Mouse (Mus musculus) myocyte (in vitro differentiated cells): ENCODE results near the gene Krt36.

Source experiments
- CEBPB ChIP-seq: IDR thresholded peaks from 2 replicates; pipeline ENCODE4 v1.6.1; 2011; ENCODE audit warnings: mild to moderate bottlenecking, moderate library complexity; ENCODE audit not compliant: poor library complexity, insufficient read depth, severe bottlenecking
- E2F4 ChIP-seq: IDR thresholded peaks from one replicate; pipeline ENCODE4 v1.6.1; 2011; ENCODE audit warnings: mild to moderate bottlenecking, control low read depth, moderate library complexity; ENCODE audit not compliant: insufficient read depth
- MAX ChIP-seq: IDR thresholded peaks from one replicate; pipeline ENCODE4 v1.6.1; 2011; ENCODE audit warnings: low read depth, mild to moderate bottlenecking, control low read depth
- MYOD1 ChIP-seq, 3 experiments: IDR thresholded peaks; one replicate each; pipeline ENCODE4 v1.6.1; 2011; ENCODE audit warnings: control low read depth in 2 of 3, low read depth in 2 of 3, mild to moderate bottlenecking in 2 of 3, moderate library complexity in 1 of 3; ENCODE audit not compliant: insufficient read length in 2 of 3, control insufficient read depth in 1 of 3
- MYOG ChIP-seq, 3 experiments: IDR thresholded peaks; one replicate each; pipeline ENCODE4 v1.6.1; 2011; ENCODE audit warnings: control low read depth in 2 of 3, low read depth in 2 of 3, mild to moderate bottlenecking in 2 of 3; ENCODE audit not compliant: insufficient read length in 2 of 3, control insufficient read depth in 1 of 3, insufficient read depth in 1 of 3
- POLR2A ChIP-seq: IDR thresholded peaks from one replicate; pipeline ENCODE4 v1.6.1; 2011; ENCODE audit warnings: low read depth, mild to moderate bottlenecking, control low read depth, moderate library complexity; ENCODE audit not compliant: insufficient read length
- POLR2AphosphoS2 ChIP-seq: IDR thresholded peaks from one replicate; pipeline ENCODE4 v1.6.1; 2011; ENCODE audit warnings: low read depth, control low read depth; ENCODE audit not compliant: insufficient read length
- SRF ChIP-seq: IDR thresholded peaks from one replicate; pipeline ENCODE4 v1.6.1; 2011; ENCODE audit warnings: low read depth; ENCODE audit not compliant: control insufficient read depth, insufficient read length
- TCF12 ChIP-seq: IDR thresholded peaks from one replicate; pipeline ENCODE4 v1.6.1; 2011; ENCODE audit warnings: mild to moderate bottlenecking, control low read depth; ENCODE audit not compliant: poor library complexity, insufficient read depth, severe bottlenecking
- TCF3 ChIP-seq: IDR thresholded peaks from one replicate; pipeline ENCODE4 v1.6.1; 2011; ENCODE audit warnings: low read depth, control low read depth; ENCODE audit not compliant: insufficient read length
- USF1 ChIP-seq: IDR thresholded peaks from one replicate; pipeline ENCODE4 v1.6.1; 2011; ENCODE audit warnings: low read depth, mild to moderate bottlenecking, control low read depth, moderate library complexity

- TF ChIP-seq POLR2A (no peak), USF1 (no peak), TCF12 (no peak), E2F4 (no peak), MYOD1 (IDR thresholded peaks at IDR 0.05; ENCODE audit: control insufficient read depth in 1 of 3, insufficient read length in 2 of 3, low read depth in 2 of 3) (no peak), POLR2AphosphoS2 (no peak), MYOG (IDR thresholded peaks at IDR 0.05; ENCODE audit: control insufficient read depth in 1 of 3, insufficient read depth in 1 of 3, insufficient read length in 2 of 3, low read depth in 2 of 3) (no peak), CEBPB (no peak), SRF (no peak), TCF3 (no peak), MAX (no peak)
Observed at GRCm38 (mm10) chr11:100145858-100146560, 40.6 kb upstream of the Krt36 start.
